8 mouse cellular contexts compared by ENCODE assay signal in the genomic region with DNA sequence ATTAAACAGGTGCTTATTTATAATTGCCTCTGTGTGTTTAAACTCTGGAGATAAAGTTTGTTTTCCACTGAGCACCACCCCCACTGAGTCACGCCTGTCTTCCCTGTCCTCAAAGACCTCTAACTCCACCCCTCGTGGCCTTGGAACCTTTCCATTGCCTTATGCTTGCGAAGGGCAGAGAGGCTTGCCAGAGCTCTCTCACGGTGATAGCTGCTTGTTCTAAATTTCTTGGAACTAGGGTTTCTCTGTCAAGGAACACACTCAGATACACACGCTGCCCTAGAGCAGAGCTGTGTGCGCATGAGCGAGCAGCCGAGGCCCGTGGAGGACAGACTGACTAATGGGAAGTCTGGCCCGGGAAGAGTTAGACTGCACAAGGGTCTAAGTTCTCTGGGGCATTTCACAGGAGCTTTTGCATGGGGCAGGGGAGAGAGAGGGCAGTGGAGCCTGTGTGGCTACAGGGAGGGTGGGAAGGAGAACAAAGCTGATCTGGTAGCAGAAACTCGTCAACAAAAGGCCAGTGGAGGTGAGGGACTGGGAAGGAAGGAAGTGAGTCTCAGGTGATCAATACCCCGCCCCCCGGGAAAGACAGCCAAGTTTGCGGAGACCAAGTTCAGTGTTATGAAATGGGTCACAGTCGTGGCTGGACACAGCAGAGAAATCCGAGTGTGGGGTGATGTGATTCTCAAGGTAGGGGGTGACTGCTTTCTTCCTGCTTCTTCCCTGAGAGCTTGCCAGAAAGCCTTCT. TPM values are rescaled to one million over a fixed set of nuclear protein-coding genes. Genes with fewer than 3 reads are reported as not detected.
A peak's percentile ranks its signal among the peaks of the same experiment; 100 is the strongest.
DNase-seq lines count a peak whose midpoint lies in the region; ATAC-seq and TF ChIP-seq lines count a peak whose summit lies in the region.

No protein-coding gene starts in this region.

- no peaks in the 10 kb centered on the region for H3K4me1 ChIP-seq in midbrain, postnatal 0 days (ENCODE audit: insufficient read depth, low read length)
- no peaks in the 10 kb centered on the region for H3K4me1 ChIP-seq in midbrain, embryonic 11.5 days (ENCODE audit: control insufficient read depth, insufficient read depth, low read length)
- H3K4me1 ChIP-seq in kidney, embryonic 14.5 days (ENCODE audit: control insufficient read depth, insufficient read depth, low read length) = peaks cover 17% of the 10 kb centered on the region

- H3K9ac ChIP-seq in midbrain, postnatal 0 days (replicated peaks; ENCODE audit: low read length, poor library complexity, severe bottlenecking) = no peak overlapping the region
- H3K9ac ChIP-seq in midbrain, embryonic 11.5 days (ENCODE audit: low read length) = no peak overlapping the region
- H3K9ac ChIP-seq in kidney, embryonic 14.5 days (ENCODE audit: low read depth, low read length) = no peak overlapping the region

- H3K4me3 ChIP-seq in midbrain, postnatal 0 days (ENCODE audit: low read depth, low read length) = no peak overlapping the region
- H3K4me3 ChIP-seq in midbrain, embryonic 11.5 days (ENCODE audit: low read depth, low read length) = no peak overlapping the region
- no peak overlapping the region for H3K4me3 ChIP-seq in kidney, embryonic 14.5 days (ENCODE audit: low read length)

- no peak for ATAC-seq in midbrain, postnatal 0 days (ENCODE audit: low FRiP score)
- ATAC-seq in midbrain, embryonic 11.5 days (ENCODE audit: low FRiP score) = no peak
- peak; percentile 69 for ATAC-seq in kidney, embryonic 14.5 days (ENCODE audit: low FRiP score, low TSS enrichment)

- WGBS in midbrain, postnatal 0 days = 55% methylated on average over 16 of the region's 16 CpGs
- 68% methylated on average over 16 of the region's 16 CpGs for WGBS in midbrain, embryonic 11.5 days
- 41% methylated on average over 16 of the region's 16 CpGs for WGBS in kidney, embryonic 14.5 days

- no peaks in the 10 kb centered on the region for H3K9me3 ChIP-seq in midbrain, postnatal 0 days (ENCODE audit: low read length)
- no peaks in the 10 kb centered on the region for H3K9me3 ChIP-seq in midbrain, embryonic 11.5 days (ENCODE audit: control insufficient read depth, low read length)
- no peaks in the 10 kb centered on the region for H3K9me3 ChIP-seq in kidney, embryonic 14.5 days (ENCODE audit: control insufficient read depth, low read length)

- H3K36me3 ChIP-seq in midbrain, postnatal 0 days (ENCODE audit: insufficient read depth, low read length) = no peaks in the 10 kb centered on the region
- no peaks in the 10 kb centered on the region for H3K36me3 ChIP-seq in midbrain, embryonic 11.5 days (ENCODE audit: control insufficient read depth, insufficient read depth, low read length)
- no peaks in the 10 kb centered on the region for H3K36me3 ChIP-seq in kidney, embryonic 14.5 days (ENCODE audit: control insufficient read depth, insufficient read depth, low read length)

- H3K27ac ChIP-seq in midbrain, postnatal 0 days (ENCODE audit: low read depth, low read length) = no peak overlapping the region
- no peak overlapping the region for H3K27ac ChIP-seq in midbrain, embryonic 11.5 days (ENCODE audit: low read depth, low read length)
- peak overlapping the region; percentile 20; the same call in 1 of the 2 replicates for H3K27ac ChIP-seq in kidney, embryonic 14.5 days (ENCODE audit: low read depth, low read length)

- no peaks in the 10 kb centered on the region for H3K27me3 ChIP-seq in midbrain, postnatal 0 days (ENCODE audit: insufficient read depth, low read length)
- H3K27me3 ChIP-seq in midbrain, embryonic 11.5 days (ENCODE audit: control insufficient read depth, insufficient read depth, low read length) = no peaks in the 10 kb centered on the region
- H3K27me3 ChIP-seq in kidney, embryonic 14.5 days (ENCODE audit: control insufficient read depth, insufficient read depth, low read length) = no peaks in the 10 kb centered on the region

- H3K4me2 ChIP-seq in midbrain, postnatal 0 days (ENCODE audit: low read depth, low read length, poor library complexity, severe bottlenecking) = no peak overlapping the region
- H3K4me2 ChIP-seq in midbrain, embryonic 11.5 days = no peak overlapping the region
- H3K4me2 ChIP-seq in kidney, embryonic 14.5 days (replicated peaks; ENCODE audit: low read depth, low read length) = peak overlapping the region; percentile 9; the same call in 1 of the 2 replicates

- TF ChIP-seq CTCF in midbrain, postnatal 0 days (IDR thresholded peaks at IDR 0.05) = no peak

- DNase-seq in midbrain, postnatal 0 days (ENCODE audit: low spot score) = peak; percentile 38
- DNase-seq in midbrain, embryonic 11.5 days (ENCODE audit: low spot score, missing footprints) = no peak
- peak; percentile 94 for DNase-seq in adrenal gland, postnatal 10 days
- DNase-seq in heart, adult 11 months = peak; percentile 99
- DNase-seq in naive thymus-derived CD4-positive, alpha-beta T cell, adult 2 months (ENCODE audit: low read depth) = peak; percentile 30
- no peak for DNase-seq in MN1 (ENCODE audit: low spot score)
- DNase-seq in left cerebral cortex, adult 8-10 months (ENCODE audit: low spot score in 2 of 2) = no peak

RNA-seq across cellular contexts. Expression of gene Zfp622, which starts 51.1 kb away (rescaled TPM):
- total RNA-seq in midbrain, postnatal 0 days (2014; rRNA removed) = 35.6 and 37.2 TPM in 2 replicates
- polyA plus RNA-seq in midbrain, postnatal 0 days (2015; fragmentation: Nextera tagmentation; extraction: Ambion mirVana) = 28.6 and 33.9 TPM in 2 replicates
- polyA plus RNA-seq in midbrain, embryonic 11.5 days (2014; fragmentation: Nextera tagmentation; extraction: Ambion mirVana) = 30.6 and 33.1 TPM in 2 replicates
- total RNA-seq in adrenal gland, postnatal 10 days (2021) = 10 to 100 TPM; 33.0 to 34.1 TPM
- polyA plus RNA-seq in kidney, embryonic 14.5 days (2014; fragmentation: Nextera tagmentation; extraction: Ambion mirVana) = 38.1 and 38.4 TPM in 2 replicates
- 10 to 100 TPM; 44.8 to 58.8 (median 49.7) TPM for total RNA-seq in left cerebral cortex, adult 8-10 months (2022)

Comparison
In these comparisons a context has a peak if more than half of its experiments do, and no peak if none do; other contexts are left out.
1. DNase-seq: peak in midbrain, postnatal 0 days (single experiment), adrenal gland, postnatal 10 days (single experiment), heart, adult 11 months (single experiment) and naive thymus-derived CD4-positive, alpha-beta T cell, adult 2 months (single experiment); none in midbrain, embryonic 11.5 days (single experiment), MN1 (single experiment) and left cerebral cortex, adult 8-10 months (0 of 2).